Mouse (Mus musculus) heart, embryonic 15.5 days (tissue): ENCODE measurements around the gene Ccdc9. TPM values are rescaled to one million over a fixed set of nuclear protein-coding genes. Genes with fewer than 3 reads are reported as not detected.

Experiments
- ATAC-seq: fragments of 200-750 bp; cut with Nextera tagmentation; replicated peaks from 2 replicates; pipeline ENCODE4 v1.8.0; 2017; ENCODE audit warnings: low read depth, moderate TSS enrichment; ENCODE audit not compliant: insufficient number of reproducible peaks, insufficient read depth, low FRiP score
- H3K27ac ChIP-seq: fragments of 300-500 bp; sonication (generic); 2 replicates; pipeline ENCODE4 v1.5.1; 2015; ENCODE audit warnings: mild to moderate bottlenecking, inconsistent platforms
- H3K27me3 ChIP-seq: fragments of 300-500 bp; sonication (generic); 2 replicates; pipeline ENCODE4 v1.6.1; 2015; ENCODE audit warnings: inconsistent platforms
- H3K36me3 ChIP-seq: fragments of 300-500 bp; sonication (generic); 2 replicates; pipeline ENCODE4 v1.6.1; 2015; ENCODE audit warnings: mild to moderate bottlenecking, inconsistent platforms
- H3K4me1 ChIP-seq: fragments of 300-500 bp; sonication (generic); replicated peaks from 2 replicates; pipeline ENCODE4 v1.6.1; 2015; ENCODE audit warnings: inconsistent platforms
- H3K4me2 ChIP-seq: fragments of 300-500 bp; sonication (generic); 2 replicates; pipeline ENCODE4 v1.6.1; 2015; ENCODE audit warnings: inconsistent platforms, mild to moderate bottlenecking, moderate library complexity
- H3K4me3 ChIP-seq: fragments of 300-500 bp; sonication (generic); 2 replicates; pipeline ENCODE4 v1.5.1; 2015; ENCODE audit warnings: mild to moderate bottlenecking, inconsistent platforms
- H3K9ac ChIP-seq: fragments of 300-500 bp; sonication (generic); 2 replicates; pipeline ENCODE4 v1.6.1; 2015; ENCODE audit warnings: mild to moderate bottlenecking, inconsistent platforms
- H3K9me3 ChIP-seq: fragments of 300-500 bp; sonication (generic); replicated peaks from 2 replicates; pipeline ENCODE4 v1.6.1; 2016; ENCODE audit warnings: inconsistent platforms
- WGBS: fragments of 180-500 bp; shearing (Covaris S2); methylation state at CpG from one replicate; pipeline ENCODE4 v1.1.7; 2015; ENCODE audit warnings: mixed read lengths; 5-methylcytosine and 5-hydroxymethylcytosine counted together
- polyA plus RNA-seq: library from polyadenylated mRNA; unstranded; fragments of >200 nt; fragmentation: Nextera tagmentation; extraction: Ambion mirVana; gene quantifications from 2 replicates; pipeline ENCODE4 v1.2.1, GENCODE M21; 2015

Gene Ccdc9
- polyA plus RNA-seq: 14.4 and 18.3 TPM in 2 replicates

DNA sequence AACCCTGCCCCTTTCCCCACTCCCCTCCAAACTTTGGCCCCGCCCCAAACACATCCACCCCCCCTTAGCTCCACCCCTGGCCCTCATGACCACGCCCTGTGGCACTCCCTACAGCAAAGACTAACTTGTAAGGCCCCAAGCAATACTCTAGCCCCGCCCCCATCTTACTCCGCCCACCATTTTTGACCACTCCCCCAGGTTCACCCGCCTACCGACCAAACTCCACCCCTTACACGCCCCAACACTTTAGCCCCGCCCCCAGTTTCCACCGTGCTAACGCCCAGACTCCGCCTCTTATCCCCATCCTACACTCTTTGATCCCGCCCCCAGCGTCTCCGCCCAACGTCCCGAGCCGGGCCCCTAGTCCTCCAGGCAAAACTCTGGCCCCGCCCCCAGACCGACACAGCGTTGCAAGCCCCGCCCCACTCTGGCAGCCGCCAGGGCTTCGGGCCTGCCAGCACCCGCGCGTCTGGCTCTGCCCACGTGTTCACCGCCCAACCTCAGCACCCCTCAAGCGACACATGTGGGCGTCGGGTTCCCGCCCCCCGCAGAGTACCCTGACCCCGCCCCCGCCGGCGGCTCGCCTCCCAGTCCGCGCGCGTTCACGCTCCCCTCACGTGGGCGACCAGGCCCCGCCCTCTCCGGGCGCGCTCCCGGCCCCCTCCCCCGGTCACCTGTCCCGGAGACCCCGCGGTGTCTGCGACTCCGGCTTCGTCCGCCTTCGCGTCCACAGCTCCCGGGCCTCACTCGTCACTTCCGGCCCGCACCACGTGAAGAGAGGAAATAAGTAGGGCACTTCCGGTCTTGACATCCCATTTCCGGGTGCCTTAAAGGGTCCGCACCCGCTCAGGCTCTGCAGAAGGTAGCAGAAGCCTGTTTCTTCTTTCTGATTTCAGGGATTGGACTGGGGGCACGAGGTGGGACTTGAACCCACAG lies at the start of gene Ccdc9:
Gene Ccdc9, minus strand, starts transcription at position 770 of the 936 bp plus-strand sequence.
- Histone ChIP-seq H3K4me3 (peak within 1 kb of the TSS; percentile 87), H3K27ac (peak within 1 kb of the TSS; percentile 98), H3K36me3 (peaks cover 28% of the 10 kb centered on the region), H3K27me3 (no peaks in the 10 kb centered on the region), H3K4me2 (peak within 1 kb of the TSS; percentile 75), H3K4me1 (peaks cover 15% of the 10 kb centered on the region), H3K9me3 (no peaks in the 10 kb centered on the region), H3K9ac (peak within 1 kb of the TSS; percentile 76)
- ATAC-seq: peak; percentile 90
- under 1% methylated on average over 70 of the region's 70 CpGs for WGBS

DNA sequence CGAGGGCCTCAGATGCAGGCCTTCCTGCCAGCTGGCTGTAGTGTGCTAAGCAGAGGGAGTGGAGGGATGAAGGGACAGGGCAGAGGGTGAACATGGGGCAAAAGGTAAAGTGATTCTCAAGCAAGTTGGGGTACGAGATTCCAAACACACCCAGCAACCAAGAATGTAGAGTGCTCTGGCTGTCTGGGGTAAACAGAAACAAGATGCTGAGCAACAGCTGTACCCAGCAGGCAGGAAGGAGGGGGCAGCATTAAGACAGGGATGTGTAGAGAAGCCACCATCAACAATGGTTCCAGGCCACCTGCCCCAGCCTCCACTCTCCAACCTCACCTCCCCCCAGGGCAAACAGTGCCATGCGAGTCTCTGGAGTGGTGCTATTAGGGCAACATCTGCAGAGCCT lies 42.6 kb upstream of the Ccdc9 start:
- no peaks in the 10 kb centered on the region for H3K27me3 ChIP-seq
- no peak overlapping the region for H3K9ac ChIP-seq
- no peak for ATAC-seq
- H3K27ac ChIP-seq: no peak overlapping the region
- peaks cover 10% of the 10 kb centered on the region for H3K4me1 ChIP-seq
- H3K36me3 ChIP-seq: peaks cover 41% of the 10 kb centered on the region
- no peaks in the 10 kb centered on the region for H3K9me3 ChIP-seq
- H3K4me3 ChIP-seq: no peak overlapping the region
- H3K4me2 ChIP-seq: no peak overlapping the region
- 86% methylated on average over 3 of the region's 3 CpGs for whole genome bisulfite sequencing

DNA sequence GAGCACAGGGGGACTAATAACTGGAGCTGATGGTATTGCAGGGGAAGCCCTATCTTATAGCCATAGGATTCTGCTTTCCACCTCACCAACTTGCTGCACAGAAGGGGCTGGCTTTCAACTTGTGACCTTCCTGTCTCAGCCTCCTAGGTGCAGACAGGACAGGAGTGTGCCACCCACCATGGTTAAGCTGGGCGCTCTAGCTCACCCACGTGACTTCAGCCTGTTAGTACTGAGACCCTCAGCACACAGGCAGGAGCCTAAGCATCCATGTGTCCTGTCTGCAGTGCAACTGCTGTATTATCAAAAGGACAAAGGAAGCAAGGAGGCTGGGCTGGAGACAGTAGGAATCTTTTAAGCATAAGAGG lies 40.0 kb upstream of the Ccdc9 start:
- H3K9ac ChIP-seq: no peak overlapping the region
- H3K4me2 ChIP-seq: no peak overlapping the region
- 87% methylated on average over 2 of the region's 2 CpGs for WGBS
- H3K27me3 ChIP-seq: no peaks in the 10 kb centered on the region
- H3K36me3 ChIP-seq: peaks cover 27% of the 10 kb centered on the region
- H3K27ac ChIP-seq: peak overlapping the region; percentile 90
- H3K4me3 ChIP-seq: no peak overlapping the region
- H3K4me1 ChIP-seq: peaks cover 10% of the 10 kb centered on the region
- H3K9me3 ChIP-seq: no peaks in the 10 kb centered on the region
- peak; percentile 10; the same call in 1 of the 2 replicates for ATAC-seq

DNA sequence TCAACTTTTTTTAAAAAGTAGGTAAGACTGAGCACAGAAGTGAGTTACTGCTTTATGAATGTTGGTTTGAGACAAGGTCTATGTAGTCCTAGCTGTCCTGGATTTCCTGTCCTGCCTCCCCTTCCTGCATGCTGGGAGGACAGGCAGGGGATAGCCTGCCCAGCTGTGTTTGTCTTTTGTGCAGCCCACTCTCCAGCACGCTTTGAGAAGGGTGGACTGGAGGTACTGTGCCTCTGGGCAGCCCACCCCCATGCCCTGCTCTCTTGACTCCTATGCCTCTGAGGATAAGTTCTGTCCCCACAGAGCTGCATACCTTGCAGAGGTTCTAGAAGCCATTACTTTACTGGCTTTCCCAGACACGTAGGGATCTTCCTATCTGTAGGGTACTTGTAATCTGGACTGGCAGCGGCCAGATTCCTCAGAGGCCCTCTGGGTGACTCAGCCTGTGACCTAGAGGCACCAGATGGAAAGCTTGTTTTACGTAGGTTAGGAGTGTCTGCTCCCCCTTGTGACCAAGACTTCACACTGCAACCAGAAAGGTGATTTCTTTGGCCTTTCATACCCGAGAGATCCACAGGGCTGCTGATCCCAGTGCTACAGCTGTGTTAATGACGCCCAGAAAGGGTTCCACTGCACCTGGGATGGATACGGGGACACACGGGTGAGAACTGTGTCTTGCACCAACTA lies 39.5 kb upstream of the Ccdc9 start:
- Histone ChIP-seq H3K4me3 (no peak overlapping the region), H3K36me3 (peaks cover 27% of the 10 kb centered on the region), H3K27ac (peak overlapping the region; percentile 90), H3K4me2 (0 out of 2 replicates have a peak overlapping the region, but pooled peaks have one; percentile 16), H3K27me3 (no peaks in the 10 kb centered on the region), H3K4me1 (peaks cover 10% of the 10 kb centered on the region), H3K9ac (peak overlapping the region; percentile 46), H3K9me3 (no peaks in the 10 kb centered on the region)
- WGBS: 16% methylated on average over 8 of the region's 8 CpGs
- peak; percentile 80 for ATAC-seq

DNA sequence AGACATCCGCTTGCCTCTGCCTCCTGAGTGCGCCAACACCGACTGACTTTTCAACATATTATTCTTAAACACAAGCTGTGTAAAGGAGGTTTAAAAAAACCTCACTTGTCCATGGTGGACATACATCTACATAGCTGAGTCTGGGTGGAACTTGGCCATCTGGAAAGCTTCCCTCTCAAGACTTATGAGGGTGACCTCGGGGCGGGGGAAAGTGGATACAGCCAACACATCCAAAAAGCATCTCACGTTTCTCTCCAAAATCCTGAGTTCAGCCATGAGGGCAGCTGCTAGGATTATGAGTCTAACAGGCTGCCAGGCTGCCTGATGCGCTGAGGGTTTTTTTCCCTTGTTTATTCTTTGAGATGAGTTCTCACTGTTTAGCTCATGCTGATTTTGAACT lies 38.1 kb upstream of the Ccdc9 start:
- Histone ChIP-seq H3K4me3 (no peak overlapping the region), H3K9me3 (no peaks in the 10 kb centered on the region), H3K9ac (no peak overlapping the region), H3K36me3 (peaks cover 18% of the 10 kb centered on the region), H3K4me2 (no peak overlapping the region), H3K27ac (no peak overlapping the region), H3K4me1 (peaks cover 10% of the 10 kb centered on the region), H3K27me3 (no peaks in the 10 kb centered on the region)
- no peak for ATAC-seq
- 86% methylated on average over 7 of the region's 7 CpGs for WGBS

DNA sequence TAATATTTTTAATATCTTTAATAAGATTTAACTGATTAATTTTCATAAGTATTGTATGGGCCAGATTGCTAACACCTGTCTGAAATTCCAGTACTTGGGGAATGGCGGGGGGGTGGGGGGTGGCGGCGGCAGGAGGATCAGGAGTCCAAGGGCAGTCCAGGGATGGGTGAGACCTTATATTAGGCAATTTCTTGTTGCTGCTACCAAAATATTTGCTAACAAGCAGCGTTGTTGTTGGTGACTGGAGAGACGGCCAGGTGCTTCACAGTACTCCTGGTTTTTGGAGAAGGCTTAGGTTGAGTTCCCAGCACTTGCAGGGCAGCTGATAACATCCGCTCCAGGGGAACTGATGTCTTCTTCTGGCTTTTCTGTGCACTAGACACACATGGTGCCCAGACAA lies 33.9 kb upstream of the Ccdc9 start:
- Histone ChIP-seq H3K4me3 (no peak overlapping the region), H3K4me1 (no peaks in the 10 kb centered on the region), H3K27ac (no peak overlapping the region), H3K27me3 (no peaks in the 10 kb centered on the region), H3K4me2 (no peak overlapping the region), H3K9ac (no peak overlapping the region), H3K36me3 (peaks cover 10% of the 10 kb centered on the region; the same call in 1 of the 2 replicates), H3K9me3 (no peaks in the 10 kb centered on the region)
- ATAC-seq: no peak
- whole genome bisulfite sequencing: 83% methylated on average over 6 of the region's 6 CpGs

DNA sequence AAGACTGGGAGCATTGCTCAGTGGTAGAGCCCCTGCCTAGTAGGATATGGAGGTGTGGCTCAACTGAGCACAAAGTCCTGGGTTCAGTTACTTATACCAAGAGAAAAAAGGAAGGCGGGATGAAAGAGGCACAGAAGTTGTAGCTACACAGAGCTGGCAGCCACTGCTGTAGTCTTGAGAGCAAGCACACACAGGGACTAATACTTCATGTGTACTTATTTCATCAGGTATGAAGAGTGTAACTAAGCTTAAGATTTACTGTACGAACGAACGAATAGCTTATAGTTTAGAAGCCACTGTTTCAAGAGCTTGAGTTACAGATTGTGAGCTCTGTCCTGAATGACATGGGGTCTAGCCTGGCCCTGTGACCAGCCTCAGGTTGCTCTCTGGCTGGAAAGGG lies 32.6 kb upstream of the Ccdc9 start:
- WGBS: 87% methylated on average over 4 of the region's 4 CpGs
- H3K4me2 ChIP-seq: no peak overlapping the region
- H3K36me3 ChIP-seq: peaks cover 10% of the 10 kb centered on the region; the same call in 1 of the 2 replicates
- peaks cover 5% of the 10 kb centered on the region for H3K4me1 ChIP-seq
- ATAC-seq: no peak
- no peaks in the 10 kb centered on the region for H3K9me3 ChIP-seq
- no peaks in the 10 kb centered on the region for H3K27me3 ChIP-seq
- no peak overlapping the region for H3K27ac ChIP-seq
- no peak overlapping the region for H3K4me3 ChIP-seq
- no peak overlapping the region for H3K9ac ChIP-seq

DNA sequence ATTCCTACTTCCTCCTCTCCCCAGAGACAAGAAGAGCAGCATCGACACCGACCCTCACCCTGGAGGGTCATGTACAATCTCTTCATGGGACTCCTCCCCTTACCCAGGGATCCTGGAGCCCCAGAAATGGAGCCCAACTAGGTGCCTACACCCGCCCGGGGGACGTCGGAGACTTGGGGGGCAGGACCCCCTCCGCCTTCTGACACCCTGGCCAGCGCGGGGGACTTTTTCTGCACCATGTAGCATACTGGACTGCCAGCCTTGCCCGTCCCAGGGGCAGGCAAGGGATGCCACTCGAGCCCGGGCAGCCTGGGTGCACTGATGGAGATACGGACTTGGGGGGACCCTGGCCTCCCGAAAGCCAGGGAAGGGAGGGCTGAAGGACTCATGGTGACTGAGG lies 30.5 kb upstream of the Ccdc9 start:
- ATAC-seq: no peak
- Histone ChIP-seq H3K4me1 (peaks cover 24% of the 10 kb centered on the region), H3K4me3 (no peak overlapping the region), H3K27me3 (no peaks in the 10 kb centered on the region), H3K36me3 (peaks cover 10% of the 10 kb centered on the region; the same call in 1 of the 2 replicates), H3K9ac (no peak overlapping the region), H3K4me2 (no peak overlapping the region), H3K9me3 (no peaks in the 10 kb centered on the region), H3K27ac (no peak overlapping the region)
- 73% methylated on average over 14 of the region's 14 CpGs for WGBS

DNA sequence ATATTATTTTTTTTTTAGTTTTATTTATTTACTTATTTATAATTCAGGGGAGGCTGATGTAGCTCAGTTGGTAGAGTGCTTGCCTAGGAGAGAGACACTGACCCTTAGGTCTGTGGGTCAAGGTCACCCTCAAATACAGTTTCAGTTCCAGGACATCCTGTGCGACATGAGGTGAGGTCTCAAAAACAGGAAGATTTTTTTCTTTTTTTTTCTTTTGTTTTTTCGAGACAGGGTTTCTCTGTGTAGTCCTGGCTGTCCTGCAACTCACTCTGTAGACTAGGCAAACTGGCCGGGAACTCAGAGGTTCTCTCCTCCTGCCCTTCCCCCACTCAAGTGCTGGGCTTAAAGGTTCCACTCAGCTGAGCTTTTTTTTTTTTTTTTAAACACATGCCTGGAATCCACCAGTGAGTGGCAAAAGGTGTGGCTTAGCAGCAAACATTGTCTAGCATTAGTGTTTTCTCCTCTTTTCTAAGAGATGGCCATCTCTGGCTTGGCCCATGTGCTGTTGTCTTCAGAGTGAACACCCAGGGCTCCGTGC lies 28.7 kb upstream of the Ccdc9 start:
- Histone ChIP-seq H3K9ac (no peak overlapping the region), H3K4me2 (no peak overlapping the region), H3K9me3 (no peaks in the 10 kb centered on the region), H3K27me3 (no peaks in the 10 kb centered on the region), H3K4me1 (peaks cover 42% of the 10 kb centered on the region), H3K27ac (no peak overlapping the region), H3K4me3 (no peak overlapping the region), H3K36me3 (peaks cover 10% of the 10 kb centered on the region; the same call in 1 of the 2 replicates)
- WGBS: 56% methylated on average over 4 of the region's 4 CpGs
- ATAC-seq: no peak

DNA sequence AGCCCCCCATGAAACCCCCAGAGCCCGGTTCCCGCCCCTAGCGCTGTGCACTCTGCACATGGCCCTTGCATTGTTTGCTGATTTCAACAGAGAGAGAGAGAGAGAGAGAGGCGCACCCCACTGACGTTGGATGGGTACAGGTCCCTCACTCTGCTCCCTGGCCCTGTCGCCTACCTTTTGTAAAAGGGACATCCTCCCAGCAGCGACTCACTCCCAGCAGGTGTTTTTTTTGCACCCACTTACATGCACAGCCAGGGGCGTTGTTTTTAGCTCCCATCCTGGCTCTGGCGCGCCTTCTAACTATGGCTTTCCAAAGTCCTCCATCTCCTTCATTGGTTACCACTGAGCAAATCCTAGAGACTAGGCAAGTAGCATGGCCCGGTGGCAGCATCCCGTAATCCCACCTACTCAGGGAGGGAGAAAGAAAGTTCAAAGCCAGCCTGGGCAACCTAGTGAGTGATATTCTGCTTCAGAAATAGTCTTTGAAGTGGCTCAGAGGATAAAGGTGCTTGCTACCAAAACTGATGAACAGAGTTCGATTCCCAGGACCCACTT lies 27.7 kb upstream of the Ccdc9 start:
- Histone ChIP-seq H3K9me3 (no peaks in the 10 kb centered on the region), H3K9ac (peak overlapping the region; percentile 97), H3K4me2 (peak overlapping the region; percentile 87), H3K36me3 (peaks cover 10% of the 10 kb centered on the region; the same call in 1 of the 2 replicates), H3K4me3 (peak overlapping the region; percentile 95), H3K4me1 (peaks cover 52% of the 10 kb centered on the region), H3K27ac (peak overlapping the region; percentile 99), H3K27me3 (no peaks in the 10 kb centered on the region)
- WGBS: 11% methylated on average over 13 of the region's 13 CpGs
- ATAC-seq: 0 out of 2 replicates have a peak, but pooled peaks have one; percentile 0
